Mouse (Mus musculus) embryonic facial prominence, embryonic 12.5 days (tissue): Measurements from ENCODE around the gene Arhgef2. TPM values are rescaled to one million over a fixed set of nuclear protein-coding genes. Genes with fewer than 3 reads are reported as not detected.

Experiments used
- ATAC-seq: fragments of 200-750 bp; cut with Nextera tagmentation; 2 replicates; pipeline ENCODE4 v1.8.0; 2017; ENCODE audit not compliant: insufficient number of reproducible peaks, insufficient read depth, low FRiP score, low TSS enrichment
- H3K27ac ChIP-seq: fragments of 300-500 bp; sonication (generic); 2 replicates; pipeline ENCODE4 v1.5.1; 2016; ENCODE audit warnings: mild to moderate bottlenecking
- H3K27me3 ChIP-seq: fragments of 300-500 bp; sonication (generic); 2 replicates; pipeline ENCODE4 v1.6.1; 2016; ENCODE audit warnings: mild to moderate bottlenecking, moderate library complexity
- H3K36me3 ChIP-seq: fragments of 300-500 bp; sonication (generic); 2 replicates; pipeline ENCODE4 v1.6.1; 2016; ENCODE audit warnings: mild to moderate bottlenecking
- H3K4me1 ChIP-seq: fragments of 300-500 bp; sonication (generic); 2 replicates; pipeline ENCODE4 v1.6.1; 2016
- H3K4me2 ChIP-seq: fragments of 300-500 bp; sonication (generic); replicated peaks from 2 replicates; pipeline ENCODE4 v1.6.1; 2016; ENCODE audit warnings: mild to moderate bottlenecking, moderate library complexity
- H3K4me3 ChIP-seq: fragments of 300-500 bp; sonication (generic); 2 replicates; pipeline ENCODE4 v1.5.1; 2016; ENCODE audit warnings: mild to moderate bottlenecking
- H3K9ac ChIP-seq: fragments of 300-500 bp; sonication (generic); 2 replicates; pipeline ENCODE4 v1.6.1; 2016; ENCODE audit warnings: mild to moderate bottlenecking, moderate library complexity
- H3K9me3 ChIP-seq: fragments of 300-500 bp; sonication (generic); 2 replicates; pipeline ENCODE4 v1.6.1; 2016; ENCODE audit warnings: mild to moderate bottlenecking, moderate library complexity
- polyA plus RNA-seq: library from polyadenylated mRNA; unstranded; fragments of >200 nt; fragmentation: Nextera tagmentation; extraction: Ambion mirVana; gene quantifications from 2 replicates; pipeline ENCODE4 v1.2.1, GENCODE M21; 2016

The Arhgef2 gene
- polyA plus RNA-seq, 1 experiment from 2014 or later = 117 TPM

- Histone ChIP-seq H3K36me3 (peaks cover 94% of the 10 kb centered on the region), H3K4me1 (no peaks in the 10 kb centered on the region)
- no peak for ATAC-seq
Observed at GRCm38 (mm10) chr3:88695545-88695944, 89.8 kb downstream of the Arhgef2 start.

More at GRCm38 (mm10) chr3:88695545-88695944, 89.8 kb downstream of the Arhgef2 start:
- H3K9ac ChIP-seq = no peak overlapping the region
- no peaks in the 10 kb centered on the region for H3K27me3 ChIP-seq
- H3K4me3 ChIP-seq = no peak overlapping the region
- H3K9me3 ChIP-seq = no peaks in the 10 kb centered on the region
- H3K27ac ChIP-seq = no peak overlapping the region
- H3K4me2 ChIP-seq = no peak overlapping the region

Other genes with a start within 250 kb of the Arhgef2 start
- 2.8 and 3.3 TPM in 2 replicates for gene Paqr6, start 241.4 kb upstream of the Arhgef2 start, polyA plus RNA-seq
- gene Bglap3, start 233.2 kb upstream of the Arhgef2 start, polyA plus RNA-seq = 0.17 TPM in 1 of 2 replicates, not detected in the other
- not detected in 2 replicates for gene Bglap2, start 227.3 kb upstream of the Arhgef2 start, polyA plus RNA-seq
- not detected in 2 replicates for gene Bglap, start 221.5 kb upstream of the Arhgef2 start, polyA plus RNA-seq
- 130 and 133 TPM in 2 replicates for gene Pmf1, start 195.6 kb upstream of the Arhgef2 start, polyA plus RNA-seq
- gene Slc25a44, start 180.8 kb upstream of the Arhgef2 start, polyA plus RNA-seq = 17.0 and 17.3 TPM in 2 replicates
- gene Sema4a, start 144.8 kb upstream of the Arhgef2 start, polyA plus RNA-seq = 7.5 and 9.0 TPM in 2 replicates
- gene Lmna, start 96.0 kb upstream of the Arhgef2 start, polyA plus RNA-seq = 109 and 113 TPM in 2 replicates
- 36.3 and 37.7 TPM in 2 replicates for gene Mex3a, start 73.6 kb upstream of the Arhgef2 start, polyA plus RNA-seq
- gene Rab25, start 57.7 kb upstream of the Arhgef2 start, polyA plus RNA-seq = 4.0 and 5.5 TPM in 2 replicates
- 144 and 146 TPM in 2 replicates for gene Lamtor2, start 52.9 kb upstream of the Arhgef2 start, polyA plus RNA-seq
- gene Ubqln4, start 52.2 kb upstream of the Arhgef2 start, polyA plus RNA-seq = 57.5 and 63.7 TPM in 2 replicates
- gene Ssr2, start 30.1 kb upstream of the Arhgef2 start, polyA plus RNA-seq = 184 and 185 TPM in 2 replicates
- not detected in 2 replicates for gene Rxfp4, start 47.2 kb downstream of the Arhgef2 start, polyA plus RNA-seq
- gene Khdc4, start 79.8 kb downstream of the Arhgef2 start, polyA plus RNA-seq = 116 and 117 TPM in 2 replicates
- gene Rit1, start 110.9 kb downstream of the Arhgef2 start, polyA plus RNA-seq = 46.2 and 51.6 TPM in 2 replicates
- 41.4 and 48.5 TPM in 2 replicates for gene Syt11, start 169.2 kb downstream of the Arhgef2 start, polyA plus RNA-seq
- gene Gon4l, start 229.3 kb downstream of the Arhgef2 start, polyA plus RNA-seq = 16.4 and 18.2 TPM in 2 replicates